Mouse (Mus musculus) monocyte, adult 2 months (primary cell): ENCODE measurements around the gene Luc7l2.
A peak's percentile ranks its signal among the peaks of the same experiment; 100 is the strongest.

Experiments used
- DNase-seq, 2 experiments: peaks; one replicate each; pipeline ENCODE4 v3.0.0; 2022; ENCODE audit warnings: low spot score in 2 of 2, low read depth in 1 of 2

Luc7l2 gene

DNA sequence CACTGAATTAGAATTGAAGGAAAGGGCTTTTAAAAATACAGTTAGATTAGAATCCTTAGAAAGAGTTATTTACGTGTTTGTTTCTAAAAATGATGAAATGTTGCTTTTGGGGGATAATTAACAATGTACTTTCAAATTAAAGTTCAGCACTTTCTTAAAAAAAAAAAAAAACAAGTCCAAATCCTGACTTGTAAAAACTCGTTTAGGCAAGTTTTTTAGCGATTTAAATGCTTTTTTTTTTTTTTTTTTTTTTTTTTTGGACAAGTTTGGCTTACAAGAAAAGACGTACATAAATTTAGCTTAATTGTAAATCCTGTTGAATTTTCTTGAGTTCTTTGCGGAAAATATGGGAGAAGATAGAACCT is 1.5 kb downstream of the Luc7l2 start:
- DNase-seq: no peak

- no peak for DNase-seq
These were observed 25.0 kb downstream of the Luc7l2 start for GRCm38 (mm10) chr6:38576096-38576495.

- no peak for DNase-seq
These were observed 29.2 kb downstream of the Luc7l2 start for GRCm38 (mm10) chr6:38580112-38580857.

GRCm38 (mm10) chr6:38581711-38582110 is 30.6 kb downstream of the Luc7l2 start:
- no peak for DNase-seq

DNA sequence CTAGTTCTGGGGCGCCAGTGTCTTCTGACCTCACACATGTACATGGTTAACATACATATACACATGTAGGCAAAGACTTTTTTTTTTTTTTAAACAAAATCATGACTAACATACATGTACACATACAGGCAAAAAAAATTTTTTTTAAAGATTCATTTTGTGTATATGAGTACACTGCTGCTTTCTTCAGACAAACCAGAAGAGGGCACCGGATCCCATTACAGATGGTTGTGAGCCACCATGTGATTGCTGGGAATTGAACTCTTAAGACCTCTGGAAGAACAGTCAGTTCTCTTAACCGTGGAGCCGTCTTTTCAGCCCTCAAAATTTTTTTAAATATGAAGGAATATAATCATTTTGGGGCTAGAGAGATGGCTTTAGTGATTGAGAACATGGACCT is 46.3 kb downstream of the Luc7l2 start:
- no peak for DNase-seq

GRCm38 (mm10) chr6:38609892-38610291 is 58.8 kb downstream of the Luc7l2 start:
- no peak for DNase-seq

DNA sequence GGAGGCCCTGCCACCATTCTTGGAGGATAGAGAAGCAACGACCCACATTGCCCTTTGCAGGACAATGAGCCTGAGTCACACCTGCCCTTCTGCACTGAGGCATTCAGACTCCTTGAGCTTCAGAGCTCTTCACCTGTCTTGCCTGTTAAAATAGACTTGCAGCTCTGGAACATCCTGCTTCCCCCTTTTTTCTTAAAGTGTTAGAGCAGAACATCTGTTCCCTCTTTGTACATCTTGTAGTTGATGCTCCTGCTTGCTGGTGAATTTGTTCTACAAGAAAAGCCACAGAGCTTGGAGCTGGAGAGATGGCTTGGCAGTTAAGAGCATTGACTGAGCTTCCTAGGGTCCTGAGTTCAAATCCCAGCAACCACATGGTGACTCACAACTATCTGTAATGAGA is 71.3 kb downstream of the Luc7l2 start:
- no peak for DNase-seq

DNA sequence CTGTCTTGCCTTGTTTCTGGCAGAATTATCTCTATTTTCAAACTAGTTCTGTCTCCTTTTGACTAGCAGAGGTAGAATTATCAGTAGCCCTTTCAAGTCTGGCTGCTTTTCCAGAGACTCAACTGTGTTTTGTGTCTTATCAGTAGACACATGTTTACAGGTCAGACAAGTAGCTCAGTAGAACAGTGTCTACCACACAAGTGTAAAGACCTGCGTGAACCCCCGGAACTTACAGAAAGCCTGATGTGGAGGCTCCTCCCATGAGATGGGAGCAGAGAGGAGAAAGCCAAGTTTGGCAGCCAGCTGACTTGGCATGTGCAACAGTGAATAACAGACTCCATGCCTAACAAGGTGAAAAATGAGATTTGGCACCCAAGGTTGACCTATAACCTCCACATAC is 72.3 kb downstream of the Luc7l2 start:
- no peak for DNase-seq

- DNase-seq: no peak
These were observed 73.3 kb downstream of the Luc7l2 start for GRCm38 (mm10) chr6:38624439-38624838.

DNA sequence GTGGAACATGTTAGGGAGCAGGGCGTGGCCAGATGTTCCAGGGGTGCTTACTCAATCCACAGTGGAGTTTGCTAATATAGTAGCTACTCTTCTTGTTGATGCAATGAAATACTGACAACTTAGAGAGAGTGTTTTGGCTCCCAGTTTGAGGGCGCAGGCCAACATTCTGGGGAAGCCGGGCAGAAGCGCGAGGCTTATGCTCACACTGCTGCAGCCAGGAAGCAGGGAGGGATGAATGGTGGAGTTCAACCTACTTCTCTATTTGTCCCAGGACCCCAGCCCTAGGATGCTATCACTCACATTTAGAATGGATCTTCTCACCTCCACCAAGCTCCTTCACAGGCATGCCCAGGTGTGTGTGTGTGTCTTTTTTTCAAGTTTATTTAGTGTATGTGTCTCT is 75.0 kb downstream of the Luc7l2 start:
- DNase-seq: no peak

GRCm38 (mm10) chr6:38627081-38627480 is 75.9 kb downstream of the Luc7l2 start:
- DNase-seq: no peak

DNA sequence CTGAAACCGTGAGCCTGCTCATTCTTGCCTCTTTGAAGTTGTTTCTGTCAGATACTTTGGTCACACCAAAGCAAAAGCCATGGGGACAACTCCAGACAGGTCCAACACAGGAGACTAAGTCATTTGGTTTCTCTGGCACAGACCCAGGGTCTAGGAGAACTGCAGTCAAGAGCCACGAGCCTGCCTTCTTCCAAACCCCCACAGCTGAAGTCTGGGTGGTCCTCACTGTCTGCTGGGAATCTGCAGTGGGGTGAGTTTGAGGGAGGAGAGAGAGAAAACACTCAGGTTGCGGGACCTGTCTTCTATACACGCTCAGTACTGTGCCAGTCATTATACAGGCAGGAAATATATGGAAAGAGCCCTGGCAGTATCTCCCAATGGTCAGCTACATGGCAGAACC is 76.4 kb downstream of the Luc7l2 start:
- no peak for DNase-seq

- no peak for DNase-seq
These were observed 78.4 kb downstream of the Luc7l2 start for GRCm38 (mm10) chr6:38629556-38629955.

DNA sequence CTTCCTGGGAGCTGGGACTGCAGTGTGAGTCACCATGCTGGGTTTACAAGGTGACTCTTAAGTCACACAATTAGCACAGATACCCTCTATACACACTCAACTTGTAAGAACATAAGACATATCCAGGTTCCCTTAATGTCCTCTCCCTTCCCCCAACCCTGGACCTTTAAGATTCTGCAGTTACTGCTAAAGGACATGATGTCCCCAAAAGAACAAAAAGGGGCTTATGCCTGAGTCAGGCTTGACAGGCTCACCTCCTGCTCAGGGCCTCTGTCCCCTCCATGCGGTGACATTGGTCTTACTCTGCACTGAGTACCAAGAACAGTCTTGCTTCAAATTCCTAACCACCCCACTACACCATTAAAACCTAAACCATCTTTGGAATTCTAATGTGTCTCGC is 81.7 kb downstream of the Luc7l2 start:
- no peak for DNase-seq

DNA sequence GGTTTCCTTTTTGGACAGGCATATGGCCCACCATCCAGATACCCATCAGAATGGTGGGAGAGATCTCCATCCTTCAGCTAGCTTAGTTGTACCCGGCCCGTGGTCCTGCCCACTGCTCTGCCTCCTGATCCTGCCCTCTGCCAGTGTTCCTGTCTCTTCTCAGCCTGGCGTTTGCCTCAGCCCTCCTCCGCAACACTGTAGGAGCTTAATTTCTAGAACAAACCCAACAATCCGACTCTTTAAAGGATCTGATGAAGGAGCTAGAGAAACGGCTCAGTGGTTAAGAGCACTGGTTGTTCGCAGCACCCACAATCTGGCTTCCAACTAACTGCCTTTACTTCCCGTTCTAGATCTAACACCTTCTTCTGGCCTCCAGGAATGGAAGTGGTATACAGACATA is 83.3 kb downstream of the Luc7l2 start:
- no peak for DNase-seq

- no peak for DNase-seq
These were observed 85.1 kb downstream of the Luc7l2 start for GRCm38 (mm10) chr6:38635941-38636851.

DNA sequence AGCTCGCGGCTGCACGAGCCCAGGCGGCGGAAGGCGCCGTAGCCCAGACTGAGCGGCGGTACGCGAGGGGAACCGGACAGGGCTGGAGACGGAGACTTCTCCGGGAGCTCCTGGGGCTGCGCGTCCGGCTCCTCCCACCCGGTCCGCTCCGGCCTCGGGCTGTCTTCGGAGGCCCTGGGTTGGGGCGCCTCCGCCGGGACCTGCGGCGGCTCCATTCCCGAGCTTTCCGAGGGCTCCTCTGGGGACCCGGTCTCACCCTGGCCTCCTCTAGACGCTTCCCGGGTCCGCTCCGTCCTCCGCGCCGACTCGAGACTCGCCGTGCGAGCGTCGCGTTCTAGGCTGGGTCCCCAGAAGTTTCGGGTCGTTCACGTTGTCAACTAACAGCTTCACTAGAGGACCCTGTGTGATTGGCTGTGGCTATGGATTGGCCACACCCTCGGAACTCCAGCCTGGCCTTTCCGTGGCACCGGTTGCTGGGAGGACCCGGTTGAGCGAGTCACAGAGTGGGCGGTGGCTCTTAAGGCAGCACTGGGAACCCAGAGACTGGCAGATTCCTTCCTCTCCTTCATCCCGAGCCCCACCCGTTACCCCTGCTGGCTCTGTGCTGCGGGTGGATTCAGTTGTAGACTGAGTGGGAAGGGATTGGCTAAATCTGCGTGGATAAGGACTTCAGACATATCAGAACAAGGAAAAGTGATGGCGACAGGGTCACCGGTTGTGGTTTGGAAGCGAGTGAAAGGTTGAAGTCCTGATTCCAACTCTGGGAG is 85.9 kb downstream of the Luc7l2 start, which contains the start of gene Klrg2:
Klrg2 (minus strand) TSS at position 391 of the 767 bp plus-strand sequence.
- no peak for DNase-seq

DNA sequence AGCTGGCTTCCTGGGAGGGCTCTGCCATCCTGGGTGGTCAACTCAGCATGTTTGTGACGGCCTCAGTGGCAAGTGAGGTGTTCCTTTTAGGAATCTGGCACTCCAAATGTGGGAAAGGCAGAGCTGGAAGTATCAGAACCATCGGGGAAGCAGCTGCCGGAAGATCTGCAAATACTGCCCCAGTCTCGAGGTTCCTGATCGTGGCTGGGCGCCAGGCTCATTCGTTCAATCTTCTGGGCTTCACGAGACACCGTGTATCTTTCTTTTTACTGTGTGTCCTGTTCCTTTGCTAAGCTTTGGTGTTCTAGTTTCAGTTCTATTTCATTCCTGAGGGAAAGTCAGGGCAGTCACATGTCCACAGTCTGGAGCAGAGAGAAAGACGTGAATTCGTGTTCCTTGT is 89.3 kb downstream of the Luc7l2 start:
- DNase-seq: no peak

GRCm38 (mm10) chr6:38641228-38641627 is 90.1 kb downstream of the Luc7l2 start:
- peak in 1 of 2 experiments; percentile 20 for DNase-seq

- no peak for DNase-seq
These were observed 90.5 kb downstream of the Luc7l2 start for GRCm38 (mm10) chr6:38641645-38642044.

- DNase-seq: no peak
These were observed 91.5 kb downstream of the Luc7l2 start for GRCm38 (mm10) chr6:38642593-38642992.

DNA sequence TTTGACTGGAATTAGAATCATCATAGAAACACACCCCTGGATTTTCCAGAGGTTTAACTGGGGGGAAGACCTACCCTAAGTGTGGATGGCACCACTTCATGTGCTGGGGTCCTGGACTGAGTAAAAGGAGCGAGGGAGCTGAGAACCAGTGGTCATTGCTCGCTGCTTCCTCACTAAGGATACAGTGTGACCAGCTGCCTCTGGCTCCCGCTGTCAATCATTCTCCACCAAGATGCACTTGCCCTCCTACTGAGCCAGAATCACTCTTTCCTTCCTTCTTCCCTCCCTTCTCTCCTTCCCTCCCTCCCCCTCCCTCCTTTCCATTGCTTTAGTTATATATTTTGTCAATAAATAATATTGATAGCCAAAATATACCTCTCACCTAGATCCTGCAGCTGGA is 91.9 kb downstream of the Luc7l2 start:
- no peak for DNase-seq
